Mouse (Mus musculus): ENCODE measurements around the gene Ttll9. TPM values are rescaled to one million over a fixed set of nuclear protein-coding genes. Genes with fewer than 3 reads are reported as not detected.

The Ttll9 gene
- polyA plus RNA-seq, 1 experiment from 2014 or later, result 0.39 TPM

- Histone ChIP-seq H3K4me2 (replicated peaks; ENCODE audit: low read depth, low read length) (no peak overlapping the region), H3K4me1 (ENCODE audit: control insufficient read depth, insufficient read depth, low read length) (no peaks in the 10 kb centered on the region), H3K4me3 (ENCODE audit: low read depth, low read length) (no peak overlapping the region), H3K9ac (replicated peaks; ENCODE audit: low read depth, low read length) (no peak overlapping the region), H3K9me3 (ENCODE audit: control insufficient read depth, low read depth, low read length) (no peaks in the 10 kb centered on the region), H3K36me3 (ENCODE audit: control insufficient read depth, insufficient read depth, low read length) (no peaks in the 10 kb centered on the region), H3K27ac (ENCODE audit: low read length) (no peak overlapping the region), H3K27me3 (ENCODE audit: control insufficient read depth, insufficient read depth, low read length) (peaks cover 18% of the 10 kb centered on the region)
- 85% methylated on average over 8 of the region's 8 CpGs for WGBS
- ATAC-seq (ENCODE audit: insufficient number of reproducible peaks, insufficient read depth, low FRiP score, low read depth), result no peak
Measured at GRCm38 (mm10) chr2:153053896-153054295, 91.6 kb downstream of the Ttll9 start.

GRCm38 (mm10) chr2:153055270-153055920 lies 93.1 kb downstream of the Ttll9 start:
- no peak for ATAC-seq (ENCODE audit: insufficient number of reproducible peaks, insufficient read depth, low FRiP score, low read depth)
- H3K9me3 ChIP-seq (ENCODE audit: control insufficient read depth, low read depth, low read length), result no peaks in the 10 kb centered on the region
- 52% methylated on average over 6 of the region's 6 CpGs for WGBS

More at GRCm38 (mm10) chr2:153055270-153055920, 93.1 kb downstream of the Ttll9 start:
- no peak overlapping the region for H3K4me3 ChIP-seq (ENCODE audit: low read depth, low read length)
- no peak overlapping the region for H3K4me2 ChIP-seq (replicated peaks; ENCODE audit: low read depth, low read length)
- no peaks in the 10 kb centered on the region for H3K4me1 ChIP-seq (ENCODE audit: control insufficient read depth, insufficient read depth, low read length)
- no peaks in the 10 kb centered on the region for H3K36me3 ChIP-seq (ENCODE audit: control insufficient read depth, insufficient read depth, low read length)
- H3K9ac ChIP-seq (replicated peaks; ENCODE audit: low read depth, low read length), result no peak overlapping the region
- peaks cover 18% of the 10 kb centered on the region for H3K27me3 ChIP-seq (ENCODE audit: control insufficient read depth, insufficient read depth, low read length)
- no peak overlapping the region for H3K27ac ChIP-seq (ENCODE audit: low read length)

Other genes with a start within 250 kb of the Ttll9 start
- 147 and 150 TPM in 2 replicates for gene Id1, start 226.2 kb upstream of the Ttll9 start, polyA plus RNA-seq (2014; fragmentation: Nextera tagmentation; extraction: Ambion mirVana)
- gene Cox4i2, start 208.3 kb upstream of the Ttll9 start, polyA plus RNA-seq (2014; fragmentation: Nextera tagmentation; extraction: Ambion mirVana), result 18.4 and 21.7 TPM in 2 replicates
- gene Bcl2l1, start 130.8 kb upstream of the Ttll9 start, polyA plus RNA-seq (2014; fragmentation: Nextera tagmentation; extraction: Ambion mirVana), result 79.4 and 82.4 TPM in 2 replicates
- 91.7 and 95.3 TPM in 2 replicates for gene Tpx2, start 114.5 kb upstream of the Ttll9 start, polyA plus RNA-seq (2014; fragmentation: Nextera tagmentation; extraction: Ambion mirVana)
- gene Mylk2, start 51.1 kb upstream of the Ttll9 start, polyA plus RNA-seq (2014; fragmentation: Nextera tagmentation; extraction: Ambion mirVana), result not detected in 2 replicates
- gene Foxs1, start 29.3 kb upstream of the Ttll9 start, polyA plus RNA-seq (2014; fragmentation: Nextera tagmentation; extraction: Ambion mirVana), result 2.7 and 3.3 TPM in 2 replicates
- 0.13 and 0.39 TPM in 2 replicates for gene Dusp15, start 10.8 kb upstream of the Ttll9 start, polyA plus RNA-seq (2014; fragmentation: Nextera tagmentation; extraction: Ambion mirVana)
- 59.3 and 59.7 TPM in 2 replicates for gene Pdrg1, start 52.9 kb downstream of the Ttll9 start, polyA plus RNA-seq (2014; fragmentation: Nextera tagmentation; extraction: Ambion mirVana)
- gene Xkr7, start 69.4 kb downstream of the Ttll9 start, polyA plus RNA-seq (2014; fragmentation: Nextera tagmentation; extraction: Ambion mirVana), result 0.13 TPM in 1 of 2 replicates, not detected in the other
- gene Ccm2l, start 103.5 kb downstream of the Ttll9 start, polyA plus RNA-seq (2014; fragmentation: Nextera tagmentation; extraction: Ambion mirVana), result 1.7 and 2.3 TPM in 2 replicates
- gene Hck, start 146.0 kb downstream of the Ttll9 start, polyA plus RNA-seq (2014; fragmentation: Nextera tagmentation; extraction: Ambion mirVana), result 4.3 and 4.9 TPM in 2 replicates
- 92.1 and 111 TPM in 2 replicates for gene Tm9sf4, start 198.8 kb downstream of the Ttll9 start, polyA plus RNA-seq (2014; fragmentation: Nextera tagmentation; extraction: Ambion mirVana)

Measured in stomach, embryonic 14.5 days (tissue).